Mouse (Mus musculus) E14TG2a.4 (cell line): ENCODE data around the gene Hus1.

Experiments used
- CTCF ChIP-seq: conservative IDR thresholded peaks from 2 replicates; pipeline ENCODE4 v1.5.1; 2014; ENCODE audit warnings: low read length
- NANOG ChIP-seq: IDR thresholded peaks from 2 replicates; pipeline ENCODE4 v1.6.1; 2014; ENCODE audit warnings: borderline replicate concordance, low read length, mixed read lengths
- POU5F1 ChIP-seq: IDR thresholded peaks from 2 replicates; pipeline ENCODE4 v1.6.1; 2014; ENCODE audit warnings: low read length, borderline replicate concordance

DNA sequence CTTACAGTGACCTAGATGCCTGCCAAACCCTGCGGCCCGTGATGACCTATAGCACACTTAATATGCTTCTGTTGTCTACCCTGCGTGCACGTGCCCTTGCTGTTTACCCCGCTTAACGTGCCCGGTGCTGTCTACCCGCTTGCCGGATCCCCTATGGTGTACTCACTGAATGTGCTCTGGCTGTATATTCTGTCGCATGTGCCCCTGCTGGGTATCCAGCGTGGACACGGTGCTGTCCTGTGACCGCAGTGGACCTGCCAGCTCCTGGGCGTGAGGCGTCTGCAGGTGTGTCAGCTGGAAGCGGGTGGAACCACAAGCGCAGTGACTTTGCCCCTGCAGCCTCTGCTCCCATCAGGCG lies 37.7 kb upstream of the Hus1 start, which contains the start of gene Sun3:
- no peak for TF ChIP-seq CTCF
- TF ChIP-seq POU5F1: no peak
- no peak for TF ChIP-seq NANOG
